Mouse (Mus musculus) heart, postnatal 0 days (tissue): ENCODE measurements around the gene Tiam2.

Experiments used
- CTCF ChIP-seq: IDR thresholded peaks from 2 replicates; pipeline ENCODE4 v1.5.1; 2016; ENCODE audit warnings: antibody characterized with exemption, control low read depth, low read depth
- EP300 ChIP-seq: IDR thresholded peaks from 2 replicates; pipeline ENCODE4 v1.6.1; 2016; ENCODE audit warnings: antibody characterized with exemption, low read depth

DNA sequence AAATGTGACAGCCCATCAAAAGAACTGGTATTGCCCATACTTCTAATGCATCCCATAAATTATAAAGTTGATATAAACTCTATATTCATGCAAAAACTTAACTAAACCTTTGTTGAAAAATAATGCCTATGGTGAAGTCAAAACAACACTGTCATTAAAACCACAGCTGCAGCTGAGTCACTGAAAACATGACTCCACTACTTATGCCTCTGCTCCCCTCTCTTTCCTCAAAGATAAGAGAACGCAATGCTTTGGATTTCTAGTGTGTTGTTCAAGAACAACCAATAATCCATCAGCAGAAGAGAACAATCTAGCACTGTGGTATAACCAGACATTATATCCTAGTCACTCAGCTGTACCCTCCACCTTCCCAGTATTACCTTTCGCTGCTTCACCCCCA lies 213.9 kb downstream of the Tiam2 start:
- TF ChIP-seq CTCF (no peak), EP300 (no peak)
